Mouse (Mus musculus) cerebellum, adult 2 months (tissue): ENCODE measurements at regions not wholly inside any gene's neighbourhood (a gene's known extent, or its start where the extent isn't known, plus 50 kb on each side); places are given as distances from the start of the nearest gene placed in this dataset.

ENCODE experiments used
- CTCF ChIP-seq: fragments of 200-500 bp; IDR thresholded peaks from 2 replicates; pipeline ENCODE4 v1.5.1; 2011; ENCODE audit warnings: low read depth, mild to moderate bottlenecking, control low read depth, low read length, moderate library complexity, borderline replicate concordance; ENCODE audit not compliant: insufficient read depth
- POLR2A ChIP-seq: fragments of 200-500 bp; IDR thresholded peaks from 2 replicates; pipeline ENCODE4 v1.6.1; 2011; ENCODE audit warnings: low read length, control low read depth, borderline replicate concordance; ENCODE audit not compliant: insufficient read depth

GRCm38 (mm10) chr4:152788431-152788830 lies 310.8 kb upstream of the Kcnab2 start:
- TF ChIP-seq POLR2A: no peak
- no peak for TF ChIP-seq CTCF
